Mouse (Mus musculus) lung, postnatal 0 days (tissue): ENCODE measurements at regions not wholly inside any gene's neighbourhood (a gene's known extent, or its start where the extent isn't known, plus 50 kb on each side); places are given as distances from the start of the nearest gene placed in this dataset.

Source experiments
- CTCF ChIP-seq: IDR thresholded peaks from 2 replicates; pipeline ENCODE4 v1.5.1; 2016; ENCODE audit warnings: antibody characterized with exemption, mild to moderate bottlenecking
- EP300 ChIP-seq: IDR thresholded peaks from 2 replicates; pipeline ENCODE4 v1.6.1; 2016; ENCODE audit warnings: antibody characterized with exemption, mild to moderate bottlenecking, control low read depth

- TF ChIP-seq CTCF (no peak), EP300 (no peak)
These were observed 354.9 kb upstream of the Fam98a start for GRCm38 (mm10) chr17:75906643-75907042.
